Mouse (Mus musculus) gastrocnemius, adult 2 months (tissue): ENCODE measurements around the gene Pitpna. TPM values are rescaled to one million over a fixed set of nuclear protein-coding genes. Genes with fewer than 3 reads are reported as not detected.

Experiments
- DNase-seq: peaks from one replicate; pipeline ENCODE4 v3.0.0; 2022
- H3K27ac ChIP-seq: fragments of 200-600 bp; 2 replicates; pipeline ENCODE4 v1.8.1; 2022; ENCODE audit warnings: mild to moderate bottlenecking
- H3K4me3 ChIP-seq: fragments of 200-600 bp; 2 replicates; pipeline ENCODE4 v1.8.1; 2022; ENCODE audit warnings: mild to moderate bottlenecking, moderate library complexity
- CTCF ChIP-seq: fragments of 200-600 bp; IDR thresholded peaks from 2 replicates; pipeline ENCODE4 v1.8.1; 2022; ENCODE audit warnings: antibody characterized with exemption, mild to moderate bottlenecking, moderate library complexity
- intact Hi-C: fragments of 180-260 bp; cut with DNase I; formaldehyde crosslinking; loops from one replicate; pipeline ENCODE4 v1.15.1; 2025
- long read RNA-seq, 2 experiments: library from polyadenylated mRNA; stranded (forward); transcript quantifications; one replicate each; pipeline ENCODE4 v2.0.0; 2021
- total RNA-seq, 2 experiments: library from RNA; stranded (reverse); gene quantifications; 2 replicates each; pipeline ENCODE4 v1.2.3; 2021

The Pitpna gene
- total RNA-seq, result 100 to 1,000 TPM; 151 to 206 TPM
- long read RNA-seq, experiment 1, transcript Pitpna-204 (3 exons, 384 nt), result major isoform, 10 of 184 reads
- long read RNA-seq, experiment 1, partial matches to known transcripts, result 5 of 184 reads
- long read RNA-seq, experiment 1, other reads (novel, unspliced or antisense), result 169 of 184 reads
- long read RNA-seq, experiment 2, transcript Pitpna-204 (3 exons, 384 nt), result major isoform, 6 of 211 reads
- long read RNA-seq, experiment 2, partial matches to known transcripts, result 11 of 211 reads
- long read RNA-seq, experiment 2, other reads (novel, unspliced or antisense), result 194 of 211 reads

DNA sequence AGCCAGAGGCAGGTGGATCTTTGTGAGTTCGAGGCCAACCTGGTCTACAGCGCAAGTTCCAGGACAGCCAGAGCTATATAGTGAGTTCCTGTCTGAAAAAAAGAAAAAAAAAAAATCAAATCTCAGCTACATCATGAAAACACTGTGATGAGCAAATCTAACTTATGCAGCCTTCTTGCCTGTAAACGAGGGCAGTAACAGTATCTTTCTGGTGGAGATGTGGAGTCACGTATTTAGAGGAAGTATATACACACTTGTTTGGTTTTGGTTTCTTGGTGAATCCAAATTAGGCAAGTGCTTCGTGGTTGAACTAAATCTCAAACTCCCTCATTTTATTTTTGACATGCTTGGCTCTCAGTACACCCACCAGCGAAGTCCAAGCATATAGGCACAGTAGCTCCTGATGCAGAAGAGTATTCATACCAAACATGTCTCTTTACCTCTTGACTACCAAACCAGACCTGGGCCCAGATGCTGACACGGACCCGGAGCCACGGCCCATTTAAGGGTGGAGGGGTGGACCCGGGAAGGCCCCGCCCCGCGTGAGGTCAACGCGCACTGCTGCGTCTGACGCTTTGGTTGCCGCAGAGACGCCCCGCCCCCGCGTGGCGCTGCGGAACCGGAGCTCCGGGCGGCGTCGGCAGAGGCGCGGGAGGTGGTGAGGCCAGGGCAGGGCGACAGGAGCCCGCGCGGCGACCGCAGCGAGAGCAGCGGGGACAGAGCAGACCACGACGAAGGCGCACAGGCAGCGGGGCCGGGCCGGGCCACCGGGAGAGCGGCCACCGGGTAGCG lies at the start of gene Pitpna:
Gene Pitpna (plus strand): TSS at position 605 of the 792 bp plus-strand sequence.
- Histone ChIP-seq H3K27ac (peak within 1 kb of the TSS; percentile 98), H3K4me3 (peak within 1 kb of the TSS; percentile 99)
- intact Hi-C loops, result loop anchor here (5.0 kb wide), 1 partner anchor 95 kb away; no protein-coding TSS in a partner anchor
- no peak; the same call in 1 of the 2 replicates for TF ChIP-seq CTCF
- peak; percentile 98 for DNase-seq

DNA sequence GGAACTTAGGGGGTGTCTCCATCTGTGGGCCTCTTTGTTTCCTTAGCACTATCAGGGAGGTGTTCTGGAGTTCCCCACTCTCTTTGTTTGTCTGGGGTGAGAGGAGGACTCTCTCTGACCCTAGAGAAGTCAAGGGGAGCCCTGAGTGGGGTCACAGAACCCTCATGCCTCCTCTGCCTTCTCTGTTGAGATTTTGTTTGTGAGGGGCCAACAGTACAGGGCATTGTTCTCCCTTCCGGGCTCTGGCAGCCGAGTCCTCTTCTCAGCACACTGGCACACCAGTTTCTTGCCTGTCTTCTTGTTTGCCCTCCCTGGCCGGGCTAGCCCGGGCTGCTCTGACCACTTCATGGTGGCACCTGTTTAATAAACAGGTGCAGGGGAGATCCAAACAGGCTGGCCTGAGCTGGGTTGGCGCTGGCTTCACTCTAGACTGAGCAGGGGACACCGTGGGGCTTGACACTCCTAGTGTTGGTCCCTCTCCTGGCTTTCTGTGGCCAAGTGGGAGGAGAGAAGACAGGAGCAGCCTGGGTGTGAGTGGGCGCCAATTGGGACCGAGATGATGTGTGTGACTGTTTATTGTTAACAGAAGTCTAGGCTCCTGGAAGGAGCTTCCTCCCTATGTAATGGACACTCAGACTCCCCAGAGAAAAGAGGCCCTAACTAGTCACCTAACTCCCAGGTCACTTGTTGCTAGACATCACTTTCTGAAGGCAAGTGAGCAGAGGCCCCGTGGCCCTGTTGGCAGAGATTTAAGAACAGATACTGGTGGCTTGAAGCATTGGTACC lies 49.5 kb upstream of the Pitpna start:
- H3K27ac ChIP-seq, result peak overlapping the region; percentile 75
- no peak overlapping the region for H3K4me3 ChIP-seq
- TF ChIP-seq CTCF, result no peak
- intact Hi-C loops, result no loop called here
- DNase-seq, result no peak

DNA sequence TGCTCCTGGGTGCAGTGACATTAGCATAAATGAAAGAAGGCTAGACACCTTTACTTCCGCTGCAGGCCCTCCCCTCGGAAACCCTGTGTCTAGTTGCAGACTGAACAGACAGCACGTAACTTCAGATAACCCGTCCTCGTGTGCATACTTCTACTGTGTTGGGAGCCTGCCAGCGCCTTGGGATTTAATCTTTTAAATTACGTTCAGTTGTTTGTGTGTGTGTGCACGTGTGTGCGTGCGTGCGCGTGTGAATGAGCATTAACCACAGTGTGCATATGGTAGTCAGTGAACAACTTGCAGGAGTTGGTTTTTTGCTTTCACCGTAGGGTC lies 49.0 kb upstream of the Pitpna start:
- DNase-seq, result no peak
- no peak overlapping the region for H3K4me3 ChIP-seq
- TF ChIP-seq CTCF, result no peak
- intact Hi-C loops, result no loop called here
- peak overlapping the region; percentile 75; the same call in 1 of the 2 replicates for H3K27ac ChIP-seq

DNA sequence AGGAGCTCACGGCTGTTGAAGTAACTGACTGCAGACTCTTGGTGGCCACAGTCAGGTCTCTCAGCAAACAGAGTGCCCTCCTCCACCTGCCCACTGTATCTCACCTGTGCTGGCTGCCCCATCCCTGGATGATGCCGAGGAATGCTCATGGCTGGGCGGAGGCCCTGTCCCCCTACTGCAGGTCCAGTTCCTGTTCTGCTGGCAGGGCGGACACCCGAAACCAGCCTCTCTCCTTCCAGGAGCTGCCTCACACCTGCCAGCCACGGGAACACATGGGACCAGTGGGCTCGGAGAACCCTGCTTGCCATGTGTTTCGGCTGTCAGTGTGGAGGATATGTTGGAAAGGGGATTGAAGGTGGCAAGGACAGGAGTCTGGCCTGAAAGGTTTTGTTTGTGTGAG lies 47.7 kb upstream of the Pitpna start:
- no peak overlapping the region for H3K4me3 ChIP-seq
- DNase-seq, result peak; percentile 82
- TF ChIP-seq CTCF, result no peak
- peak overlapping the region; percentile 61 for H3K27ac ChIP-seq
- intact Hi-C loops, result no loop called here

DNA sequence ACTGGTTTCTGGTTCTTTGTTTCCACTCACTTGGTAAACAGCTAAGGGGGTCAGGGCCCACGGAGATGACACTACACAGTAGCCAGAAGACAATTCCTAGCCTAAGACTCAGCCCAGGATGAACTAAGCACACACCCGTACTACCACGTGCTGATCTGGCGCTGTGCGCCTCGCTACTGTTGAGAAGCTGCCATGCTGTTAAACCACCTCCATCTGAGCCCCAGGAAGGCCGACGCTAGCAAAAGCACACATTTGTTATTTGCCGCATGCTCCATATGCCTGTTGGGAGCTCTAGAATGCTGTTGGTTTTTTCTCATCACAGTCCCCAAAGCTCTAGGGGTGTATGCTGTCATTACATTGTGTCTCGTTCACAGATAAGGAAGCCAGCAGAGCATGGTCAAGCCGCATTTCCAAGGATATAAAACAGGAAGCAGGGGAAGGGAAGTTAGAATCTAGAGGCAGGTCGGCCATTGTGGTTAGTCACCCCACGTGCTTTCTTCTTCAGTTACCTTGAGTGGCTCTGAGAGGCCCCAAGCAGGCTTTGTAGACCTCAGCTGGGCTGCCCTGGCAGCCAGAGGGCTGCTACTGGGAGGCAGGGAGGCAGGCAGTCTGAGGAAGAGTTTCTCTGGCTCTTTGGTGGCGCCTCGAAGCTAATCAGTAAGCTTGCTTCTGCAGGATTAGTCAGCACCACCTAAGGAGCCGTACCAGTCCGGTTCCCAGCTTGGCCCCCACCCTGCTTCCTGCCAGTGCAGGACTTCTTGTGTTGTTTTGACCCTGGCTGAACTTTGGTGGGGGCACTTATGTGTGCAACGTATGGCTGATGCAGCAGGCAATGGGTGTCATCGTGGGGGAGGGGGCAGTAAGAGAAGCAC lies 47.0 kb upstream of the Pitpna start:
- no peak overlapping the region for H3K4me3 ChIP-seq
- no peak for DNase-seq
- intact Hi-C loops, result no loop called here
- H3K27ac ChIP-seq, result peak overlapping the region; percentile 61; the same call in 1 of the 2 replicates
- no peak for TF ChIP-seq CTCF

DNA sequence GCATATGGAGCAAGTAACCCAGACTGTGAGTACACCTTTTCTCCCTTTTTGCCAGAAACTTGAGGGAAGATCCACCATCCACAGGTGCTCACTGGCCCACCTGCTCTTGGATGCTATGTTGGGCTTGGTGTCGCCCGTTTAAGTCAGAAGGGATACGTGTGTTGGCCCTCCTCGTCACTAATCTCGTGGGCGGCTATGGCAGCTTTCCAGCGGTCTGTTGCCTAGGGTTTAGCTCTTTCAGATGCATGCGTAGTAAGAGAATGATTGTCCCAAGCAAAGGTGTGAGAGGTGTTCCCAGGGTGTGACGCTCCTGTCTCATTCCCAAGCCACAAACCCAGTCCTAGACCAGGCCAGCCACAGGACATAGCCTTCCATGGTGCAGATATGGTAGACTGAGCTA lies 43.2 kb upstream of the Pitpna start:
- intact Hi-C loops, result no loop called here
- no peak for TF ChIP-seq CTCF
- DNase-seq, result no peak
- no peak overlapping the region for H3K27ac ChIP-seq
- no peak overlapping the region for H3K4me3 ChIP-seq

DNA sequence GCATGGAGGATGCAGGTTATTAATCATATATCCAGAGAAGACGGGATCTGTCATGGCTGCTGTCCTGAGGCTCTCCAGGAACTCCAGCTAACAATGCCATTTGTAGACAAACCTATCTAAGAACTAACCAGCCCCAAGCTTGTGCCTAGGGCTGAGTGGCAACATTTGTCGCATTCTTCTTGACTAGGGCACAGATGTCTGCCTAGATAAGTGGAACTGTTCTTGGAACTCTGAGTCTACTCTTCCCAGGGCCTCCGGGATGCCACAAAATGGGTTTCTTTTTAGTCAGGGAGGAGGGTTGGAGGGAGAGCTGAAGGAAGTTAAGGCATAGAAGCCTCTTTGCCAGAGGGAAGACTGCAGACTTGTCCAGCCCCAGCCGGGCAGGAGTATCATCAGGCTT lies 41.8 kb upstream of the Pitpna start:
- peak overlapping the region; percentile 68 for H3K27ac ChIP-seq
- H3K4me3 ChIP-seq, result no peak overlapping the region
- no peak for DNase-seq
- intact Hi-C loops, result no loop called here
- TF ChIP-seq CTCF, result no peak

DNA sequence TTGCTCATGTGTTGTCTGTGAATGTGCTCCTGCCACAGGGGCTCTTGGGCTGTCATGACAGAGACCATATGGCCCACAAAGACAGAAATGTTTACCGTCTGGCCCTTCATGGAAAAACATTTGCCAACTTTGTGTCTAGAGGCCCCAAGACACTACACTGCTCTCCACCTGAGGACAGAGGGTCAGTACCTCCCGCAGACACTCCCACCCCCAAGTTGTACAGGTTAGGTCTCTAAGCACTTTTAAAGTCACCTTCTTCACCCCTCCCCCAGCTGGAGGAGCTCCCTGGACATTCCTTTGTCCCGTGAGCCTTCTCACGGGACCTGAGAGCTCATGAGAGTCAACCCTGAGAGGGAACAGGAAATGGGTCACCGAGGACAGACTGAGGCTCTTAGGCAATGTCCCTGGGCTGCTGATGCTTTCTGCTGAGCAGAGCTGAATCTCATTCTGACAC lies 38.2 kb upstream of the Pitpna start:
- Histone ChIP-seq H3K4me3 (no peak overlapping the region), H3K27ac (peak overlapping the region; percentile 89)
- TF ChIP-seq CTCF, result no peak
- intact Hi-C loops, result no loop called here
- no peak for DNase-seq

DNA sequence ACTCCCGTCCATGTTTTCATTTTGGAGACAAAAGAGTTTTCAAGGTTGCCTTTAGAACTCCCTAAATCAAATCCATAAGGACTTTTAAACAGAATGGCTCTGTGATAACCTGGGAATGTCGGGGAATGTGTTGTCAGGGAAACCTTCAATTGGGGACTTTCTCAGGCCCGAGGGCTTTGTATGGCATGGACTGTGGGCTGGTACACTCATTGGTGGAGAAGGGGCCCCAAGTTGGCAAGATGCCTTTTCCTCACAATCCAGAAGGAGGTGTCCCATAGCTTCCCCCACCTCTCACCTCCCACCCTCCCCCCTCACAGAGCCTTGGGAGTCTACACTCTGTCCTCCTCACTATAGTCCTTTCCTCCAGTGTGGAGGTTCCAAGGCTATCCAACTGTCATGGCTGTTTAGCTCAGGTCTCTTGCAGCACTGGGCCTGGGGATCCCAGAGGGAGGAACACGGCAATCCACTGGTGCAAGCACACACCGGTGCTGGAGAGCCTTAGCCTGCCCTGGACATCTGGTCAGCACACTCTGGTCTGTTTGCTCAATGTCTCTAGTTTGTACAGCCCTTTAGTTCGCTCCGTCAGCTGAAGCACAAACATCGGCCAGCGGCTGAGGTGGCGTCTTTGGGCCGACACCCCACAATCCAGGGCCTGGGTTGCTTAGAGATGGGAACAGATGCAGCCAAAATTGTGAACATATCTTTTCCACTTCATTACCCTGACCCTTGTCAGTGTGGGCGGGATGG lies 37.5 kb upstream of the Pitpna start:
- no peak for TF ChIP-seq CTCF
- intact Hi-C loops, result no loop called here
- H3K4me3 ChIP-seq, result no peak overlapping the region
- peak overlapping the region; percentile 89 for H3K27ac ChIP-seq
- DNase-seq, result peak; percentile 68

DNA sequence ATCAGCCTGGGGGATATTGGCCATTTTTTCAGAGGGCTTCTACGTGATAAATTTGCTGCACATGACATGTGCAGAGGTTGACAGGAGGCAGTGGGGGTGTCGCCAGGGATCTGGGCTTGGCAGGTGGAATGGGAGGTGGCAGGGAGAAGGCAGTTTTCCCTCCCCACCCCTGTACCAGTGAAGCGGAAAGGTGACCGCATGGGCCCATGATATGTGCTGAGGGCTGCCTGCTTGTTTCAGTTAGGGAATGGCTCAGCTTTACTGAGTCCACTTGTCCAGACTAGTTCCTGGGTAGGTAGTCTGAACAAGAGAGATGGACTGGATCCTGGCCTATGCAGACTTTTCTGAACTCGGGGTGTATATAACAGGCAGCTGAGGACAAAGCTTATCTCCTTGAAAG lies 36.6 kb upstream of the Pitpna start:
- Histone ChIP-seq H3K27ac (peak overlapping the region; percentile 89), H3K4me3 (no peak overlapping the region)
- intact Hi-C loops, result no loop called here
- TF ChIP-seq CTCF, result no peak
- no peak for DNase-seq

DNA sequence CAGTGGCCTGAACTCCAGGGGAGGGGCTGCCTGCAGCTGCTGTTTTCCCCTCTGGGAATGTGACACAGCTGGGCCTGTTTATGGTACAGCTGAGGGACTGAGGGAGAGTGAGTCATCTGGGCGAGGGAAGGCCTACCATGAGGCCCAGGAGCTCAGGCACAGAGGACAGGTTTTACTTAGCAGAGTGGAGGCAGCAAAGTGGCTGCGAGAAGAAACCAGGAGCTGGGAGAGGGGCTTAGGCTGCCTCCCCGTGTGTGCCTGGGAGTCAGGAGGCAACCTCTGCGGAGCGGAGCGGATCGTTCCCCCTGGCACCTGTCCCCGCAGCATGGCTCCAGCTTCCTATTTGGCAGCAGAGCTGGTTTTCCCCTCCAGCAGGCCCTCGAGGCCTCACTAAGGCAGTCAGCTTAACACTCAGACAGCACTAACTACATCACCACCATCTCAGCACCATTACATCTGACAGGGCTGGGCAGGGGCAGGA lies 35.9 kb upstream of the Pitpna start:
- no peak for TF ChIP-seq CTCF
- DNase-seq, result peak; percentile 86
- intact Hi-C loops, result no loop called here
- Histone ChIP-seq H3K27ac (peak overlapping the region; percentile 89), H3K4me3 (peak overlapping the region; percentile 36)
